Mouse (Mus musculus): ENCODE data around the gene 1700069L16Rik. TPM values are rescaled to one million over a fixed set of nuclear protein-coding genes. Genes with fewer than 3 reads are reported as not detected.

1700069L16Rik gene
- not detected in 2 replicates for polyA plus RNA-seq (2016; fragmentation: Nextera tagmentation; extraction: Ambion mirVana)

- Histone ChIP-seq H3K4me3 (no peak within 1 kb of the TSS), H3K4me1 (peaks cover 4% of the 10 kb centered on the region; the same call in 1 of the 2 replicates), H3K36me3 (no peaks in the 10 kb centered on the region), H3K27ac (no peak within 1 kb of the TSS), H3K27me3 (ENCODE audit: insufficient read depth, poor library complexity, severe bottlenecking) (peaks cover 22% of the 10 kb centered on the region), H3K9me3 (no peaks in the 10 kb centered on the region)
- 3% methylated on average over 15 of the region's 15 CpGs for WGBS
- peak; percentile 87 for DNase-seq (ENCODE audit: low spot score)
These were observed at the start of gene 1700069L16Rik for GRCm38 (mm10) chr5:113724446-113724845. TSS of gene 1700069L16Rik (minus strand) at chr5:113724772.

GRCm38 (mm10) chr5:113773664-113774063 lies 49.1 kb upstream of the 1700069L16Rik start:
- H3K4me1 ChIP-seq: peaks cover 32% of the 10 kb centered on the region
- no peaks in the 10 kb centered on the region for H3K9me3 ChIP-seq
- no peaks in the 10 kb centered on the region for H3K27me3 ChIP-seq (ENCODE audit: insufficient read depth, poor library complexity, severe bottlenecking)
- peaks cover 55% of the 10 kb centered on the region for H3K36me3 ChIP-seq
- H3K4me3 ChIP-seq: peak overlapping the region; percentile 83
- DNase-seq (ENCODE audit: low spot score): peak; percentile 93
- WGBS: 1% methylated on average over 7 of the region's 7 CpGs
- H3K27ac ChIP-seq: 0 out of 2 replicates have a peak overlapping the region, but pooled peaks have one; percentile 11

GRCm38 (mm10) chr5:113772905-113773519 lies 48.4 kb upstream of the 1700069L16Rik start:
- peaks cover 34% of the 10 kb centered on the region for H3K4me1 ChIP-seq
- H3K4me3 ChIP-seq: peak overlapping the region; percentile 83
- peaks cover 55% of the 10 kb centered on the region for H3K36me3 ChIP-seq
- DNase-seq (ENCODE audit: low spot score): peak; percentile 82
- no peaks in the 10 kb centered on the region for H3K9me3 ChIP-seq
- no peaks in the 10 kb centered on the region for H3K27me3 ChIP-seq (ENCODE audit: insufficient read depth, poor library complexity, severe bottlenecking)
- peak overlapping the region; percentile 98 for H3K27ac ChIP-seq
- WGBS: 2% methylated on average over 38 of the region's 38 CpGs

GRCm38 (mm10) chr5:113772450-113772895 lies 47.9 kb upstream of the 1700069L16Rik start, which contains the start of the genes Sart3 and Iscu:
TSS of gene Sart3 (minus strand) at chr5:113772510.
TSS of gene Iscu (plus strand) at chr5:113772748.
- peaks cover 34% of the 10 kb centered on the region for H3K4me1 ChIP-seq
- peaks cover 57% of the 10 kb centered on the region for H3K36me3 ChIP-seq
- H3K9me3 ChIP-seq: no peaks in the 10 kb centered on the region
- DNase-seq (ENCODE audit: low spot score): peak; percentile 96
- H3K27me3 ChIP-seq (ENCODE audit: insufficient read depth, poor library complexity, severe bottlenecking): no peaks in the 10 kb centered on the region
- H3K27ac ChIP-seq: peak within 1 kb of the TSS; percentile 98
- under 1% methylated on average over 49 of the region's 49 CpGs for WGBS
- peak within 1 kb of the TSS; percentile 83 for H3K4me3 ChIP-seq

GRCm38 (mm10) chr5:113771213-113772162 lies 46.9 kb upstream of the 1700069L16Rik start:
- Histone ChIP-seq H3K9me3 (no peaks in the 10 kb centered on the region), H3K27me3 (ENCODE audit: insufficient read depth, poor library complexity, severe bottlenecking) (no peaks in the 10 kb centered on the region), H3K4me1 (peaks cover 34% of the 10 kb centered on the region), H3K36me3 (peaks cover 58% of the 10 kb centered on the region), H3K27ac (peak overlapping the region; percentile 98), H3K4me3 (peak overlapping the region; percentile 83)
- WGBS: under 1% methylated on average over 92 of the region's 97 CpGs
- DNase-seq (ENCODE audit: low spot score): peak; percentile 95

- Histone ChIP-seq H3K4me3 (no peak overlapping the region), H3K9me3 (no peaks in the 10 kb centered on the region), H3K27ac (no peak overlapping the region), H3K4me1 (peaks cover 35% of the 10 kb centered on the region), H3K36me3 (peaks cover 48% of the 10 kb centered on the region), H3K27me3 (ENCODE audit: insufficient read depth, poor library complexity, severe bottlenecking) (no peaks in the 10 kb centered on the region)
- no peak for DNase-seq (ENCODE audit: low spot score)
- WGBS: 93% methylated on average over 8 of the region's 8 CpGs
These were observed 44.2 kb upstream of the 1700069L16Rik start for GRCm38 (mm10) chr5:113768806-113769205.

- Histone ChIP-seq H3K4me3 (no peak overlapping the region), H3K36me3 (peaks cover 77% of the 10 kb centered on the region), H3K27me3 (ENCODE audit: insufficient read depth, poor library complexity, severe bottlenecking) (no peaks in the 10 kb centered on the region), H3K4me1 (peaks cover 25% of the 10 kb centered on the region), H3K27ac (no peak overlapping the region), H3K9me3 (no peaks in the 10 kb centered on the region)
- DNase-seq (ENCODE audit: low spot score): no peak
- 91% methylated on average over 13 of the region's 13 CpGs for WGBS
These were observed 41.3 kb upstream of the 1700069L16Rik start for GRCm38 (mm10) chr5:113765641-113766526.

GRCm38 (mm10) chr5:113764426-113764825 lies 39.9 kb upstream of the 1700069L16Rik start:
- Histone ChIP-seq H3K27ac (no peak overlapping the region), H3K27me3 (ENCODE audit: insufficient read depth, poor library complexity, severe bottlenecking) (no peaks in the 10 kb centered on the region), H3K4me3 (no peak overlapping the region), H3K36me3 (peaks cover 89% of the 10 kb centered on the region), H3K9me3 (no peaks in the 10 kb centered on the region), H3K4me1 (peaks cover 13% of the 10 kb centered on the region; the same call in 1 of the 2 replicates)
- DNase-seq (ENCODE audit: low spot score): no peak
- 92% methylated on average over 7 of the region's 7 CpGs for WGBS

GRCm38 (mm10) chr5:113761585-113761984 lies 37.0 kb upstream of the 1700069L16Rik start:
- H3K27ac ChIP-seq: no peak overlapping the region
- H3K4me3 ChIP-seq: no peak overlapping the region
- WGBS: 90% methylated on average over 2 of the region's 2 CpGs
- H3K4me1 ChIP-seq: peaks cover 4% of the 10 kb centered on the region; the same call in 1 of the 2 replicates
- no peak for DNase-seq (ENCODE audit: low spot score)
- H3K36me3 ChIP-seq: peaks cover 89% of the 10 kb centered on the region
- no peaks in the 10 kb centered on the region for H3K27me3 ChIP-seq (ENCODE audit: insufficient read depth, poor library complexity, severe bottlenecking)
- no peaks in the 10 kb centered on the region for H3K9me3 ChIP-seq

- Histone ChIP-seq H3K4me3 (no peak overlapping the region), H3K36me3 (peaks cover 100% of the 10 kb centered on the region), H3K27ac (no peak overlapping the region), H3K27me3 (ENCODE audit: insufficient read depth, poor library complexity, severe bottlenecking) (no peaks in the 10 kb centered on the region), H3K4me1 (no peaks in the 10 kb centered on the region), H3K9me3 (no peaks in the 10 kb centered on the region)
- 90% methylated on average over 15 of the region's 15 CpGs for WGBS
- DNase-seq (ENCODE audit: low spot score): no peak
These were observed 30.9 kb upstream of the 1700069L16Rik start for GRCm38 (mm10) chr5:113755347-113756030.

- Histone ChIP-seq H3K4me3 (no peak overlapping the region), H3K9me3 (no peaks in the 10 kb centered on the region), H3K36me3 (peaks cover 100% of the 10 kb centered on the region), H3K27ac (no peak overlapping the region), H3K4me1 (no peaks in the 10 kb centered on the region), H3K27me3 (ENCODE audit: insufficient read depth, poor library complexity, severe bottlenecking) (no peaks in the 10 kb centered on the region)
- no peak for DNase-seq (ENCODE audit: low spot score)
- 86% methylated on average over 9 of the region's 9 CpGs for WGBS
These were observed 27.1 kb upstream of the 1700069L16Rik start for GRCm38 (mm10) chr5:113751521-113752157.

All from heart, embryonic 10.5 days (tissue).